Mouse (Mus musculus): ENCODE results near the gene Psma3.

- no peak for TF ChIP-seq POLR2A (IDR thresholded peaks at IDR 0.05; ENCODE audit: low read depth, low read length)
- TF ChIP-seq CTCF (conservative IDR thresholded peaks at IDR 0.05; ENCODE audit: insufficient read depth, insufficient read length, low read depth, low read length): no peak
These were observed 31.7 kb downstream of the Psma3 start for GRCm38 (mm10) chr12:71006141-71006540.

All from kidney, adult 2 months (tissue).